Mouse (Mus musculus) C2C12 (cell line): ENCODE measurements around the gene Foxo4. TPM values are rescaled to one million over a fixed set of nuclear protein-coding genes. Genes with fewer than 3 reads are reported as not detected.

Experiments used
- H3K27me3 ChIP-seq: one replicate; pipeline ENCODE4 v1.6.1; 2011; ENCODE audit not compliant: control insufficient read depth, insufficient read depth, insufficient read length
- H3K36me3 ChIP-seq: one replicate; pipeline ENCODE4 v1.6.1; 2011; ENCODE audit not compliant: control insufficient read depth, insufficient read depth
- H3K4me3 ChIP-seq: one replicate; pipeline ENCODE4 v1.5.1; 2011; ENCODE audit warnings: mild to moderate bottlenecking, control low read depth; ENCODE audit not compliant: poor library complexity, insufficient read depth, severe bottlenecking
- H3K79me2 ChIP-seq: one replicate; pipeline ENCODE4 v1.6.1; 2011; ENCODE audit not compliant: control insufficient read depth, insufficient read depth
- H3K79me3 ChIP-seq: one replicate; pipeline ENCODE4 v1.6.1; 2011; ENCODE audit warnings: low read depth, control low read depth
- H3ac ChIP-seq: one replicate; pipeline ENCODE3; 2011; ENCODE audit warnings: low read depth; ENCODE audit not compliant: control insufficient read depth, insufficient read length
- CEBPB ChIP-seq: IDR thresholded peaks from one replicate; pipeline ENCODE4 v1.6.1; 2011; ENCODE audit warnings: low read depth, mild to moderate bottlenecking, control low read depth, moderate library complexity
- CTCF ChIP-seq: IDR thresholded peaks from one replicate; pipeline ENCODE4 v1.5.1; 2011; ENCODE audit not compliant: control insufficient read depth, insufficient read depth, insufficient read length
- FOSL1 ChIP-seq: IDR thresholded peaks from one replicate; pipeline ENCODE4 v1.8.0; 2011; ENCODE audit warnings: mild to moderate bottlenecking, low read length; ENCODE audit not compliant: poor library complexity, insufficient read depth, severe bottlenecking
- MAX ChIP-seq: IDR thresholded peaks from one replicate; pipeline ENCODE4 v1.6.1; 2011; ENCODE audit warnings: mild to moderate bottlenecking, control low read depth
- MYOD1 ChIP-seq: IDR thresholded peaks from one replicate; pipeline ENCODE4 v1.6.1; 2011; ENCODE audit warnings: low read depth; ENCODE audit not compliant: control insufficient read depth, insufficient read length
- MYOG ChIP-seq: IDR thresholded peaks from one replicate; pipeline ENCODE4 v1.6.1; 2011; ENCODE audit not compliant: control insufficient read depth, insufficient read length; ENCODE audit errors: extremely low read depth
- USF1 ChIP-seq: IDR thresholded peaks from one replicate; pipeline ENCODE4 v1.6.1; 2011; ENCODE audit warnings: low read depth, mild to moderate bottlenecking, control low read depth, moderate library complexity
- long read RNA-seq, 2 experiments: library from polyadenylated mRNA; unstranded; transcript quantifications; one replicate each; pipeline ENCODE4 v2.0.0; 2019 to 2020
- polyA plus RNA-seq: library from polyadenylated mRNA; unstranded; fragments of >200 nt; fragmentation: generic; extraction: Trizol; gene quantifications from one replicate; pipeline ENCODE4 v1.2.1, GENCODE M21; 2012; ENCODE audit warnings: missing spikeins

Foxo4 gene
- 8.6 TPM for polyA plus RNA-seq
- long read RNA-seq, experiment 1, partial matches to known transcripts = 0 of 1 reads
- long read RNA-seq, experiment 1, other reads (novel, unspliced or antisense) = 1 of 1 reads
- long read RNA-seq, experiment 2 = 0 reads

GRCm38 (mm10) chrX:101253952-101254729 is at the start of gene Foxo4:
TSS of gene Foxo4 (plus strand) at chrX:101254528.
- Histone ChIP-seq H3K79me3 (no peaks in the 10 kb centered on the region), H3K79me2 (no peaks in the 10 kb centered on the region), H3ac (peak within 1 kb of the TSS; percentile 76), H3K4me3 (peak within 1 kb of the TSS; percentile 32), H3K27me3 (no peaks in the 10 kb centered on the region), H3K36me3 (no peaks in the 10 kb centered on the region)
- TF ChIP-seq MAX (peak; percentile 62), CEBPB (no peak)

GRCm38 (mm10) chrX:101221834-101222795 is 32.2 kb upstream of the Foxo4 start, which contains the start of gene Snx12:
TSS of gene Snx12 (minus strand) at chrX:101222563.
- Histone ChIP-seq H3K36me3 (peaks cover 7% of the 10 kb centered on the region), H3K79me3 (peaks cover 18% of the 10 kb centered on the region), H3K27me3 (no peaks in the 10 kb centered on the region), H3K4me3 (peak within 1 kb of the TSS; percentile 42), H3ac (peak within 1 kb of the TSS; percentile 56), H3K79me2 (peaks cover 24% of the 10 kb centered on the region)
- TF ChIP-seq MYOD1 (peak; percentile 21), MYOG (no peak), MAX (no peak)

- Histone ChIP-seq H3K79me3 (peaks cover 18% of the 10 kb centered on the region), H3K27me3 (no peaks in the 10 kb centered on the region), H3ac (peak overlapping the region; percentile 35), H3K4me3 (no peak overlapping the region), H3K36me3 (peaks cover 7% of the 10 kb centered on the region), H3K79me2 (peaks cover 24% of the 10 kb centered on the region)
- TF ChIP-seq CTCF (no peak), USF1 (no peak), MYOD1 (no peak), CEBPB (no peak), MYOG (no peak), MAX (no peak), FOSL1 (no peak)
These were observed 31.5 kb upstream of the Foxo4 start for GRCm38 (mm10) chrX:101222796-101223162.

- no peaks in the 10 kb centered on the region for H3K79me2 ChIP-seq
- H3K79me3 ChIP-seq = no peaks in the 10 kb centered on the region
- H3K4me3 ChIP-seq = no peak overlapping the region
- no peak for TF ChIP-seq MAX
- TF ChIP-seq USF1 = no peak
- no peak for TF ChIP-seq CEBPB
- TF ChIP-seq FOSL1 = no peak
- TF ChIP-seq MYOG = no peak
- TF ChIP-seq CTCF = no peak
- TF ChIP-seq MYOD1 = no peak
- H3K36me3 ChIP-seq = no peaks in the 10 kb centered on the region
- H3K27me3 ChIP-seq = no peaks in the 10 kb centered on the region
- H3ac ChIP-seq = no peak overlapping the region
These were observed 9.3 kb upstream of the Foxo4 start for GRCm38 (mm10) chrX:101245011-101245410.

- H3K4me3 ChIP-seq = peak overlapping the region; percentile 32
- no peaks in the 10 kb centered on the region for H3K27me3 ChIP-seq
- no peaks in the 10 kb centered on the region for H3K36me3 ChIP-seq
- no peak for TF ChIP-seq USF1
- TF ChIP-seq FOSL1 = no peak
- no peak for TF ChIP-seq MAX
- TF ChIP-seq MYOG = no peak
- no peak for TF ChIP-seq CEBPB
- TF ChIP-seq MYOD1 = no peak
- TF ChIP-seq CTCF = no peak
- no peaks in the 10 kb centered on the region for H3K79me2 ChIP-seq
- no peaks in the 10 kb centered on the region for H3K79me3 ChIP-seq
- peak overlapping the region; percentile 76 for H3ac ChIP-seq
These were observed 412 bp downstream of the Foxo4 start for GRCm38 (mm10) chrX:101254740-101255139.
